Mouse (Mus musculus): ENCODE measurements around the gene Pianp. TPM values are rescaled to one million over a fixed set of nuclear protein-coding genes. Genes with fewer than 3 reads are reported as not detected.

Pianp gene
- polyA plus RNA-seq, 1 experiment from 2014 or later = 1.6 TPM

DNA sequence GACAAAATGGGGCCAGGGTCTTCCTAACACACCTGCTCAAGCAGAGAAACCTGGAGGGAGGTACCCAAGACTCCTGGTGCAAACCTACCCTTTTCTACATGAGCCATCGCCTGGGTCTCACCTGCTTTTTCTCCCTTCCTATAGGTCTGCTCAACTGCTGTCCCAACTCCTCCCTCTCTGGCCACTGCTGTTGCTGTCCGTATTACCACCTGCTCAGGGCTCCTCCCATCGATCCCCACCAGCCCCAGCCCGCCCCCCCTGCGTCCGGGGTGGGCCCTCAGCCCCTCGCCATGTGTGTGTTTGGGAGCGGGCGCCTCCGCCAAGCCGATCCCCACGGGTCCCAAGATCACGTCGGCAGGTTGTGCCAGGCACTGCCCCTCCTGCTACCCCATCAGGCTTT, 2.6 kb downstream of the Pianp start:
- H3K9me3 ChIP-seq (ENCODE audit: control insufficient read depth, low read length) = no peaks in the 10 kb centered on the region
- ATAC-seq (ENCODE audit: low FRiP score) (no peak), DNase-seq (ENCODE audit: low spot score) (no peak)
- no peak overlapping the region for H3K4me3 ChIP-seq (ENCODE audit: low read depth, low read length)
- no peak overlapping the region for H3K27ac ChIP-seq (ENCODE audit: low read depth, low read length)
- H3K9ac ChIP-seq (ENCODE audit: low read depth, low read length) = no peak overlapping the region
- peaks cover 62% of the 10 kb centered on the region for H3K27me3 ChIP-seq (ENCODE audit: control insufficient read depth, insufficient read depth, low read length)
- 34% methylated on average over 14 of the region's 14 CpGs for WGBS
- H3K4me2 ChIP-seq (replicated peaks; ENCODE audit: low read depth, low read length) = no peak overlapping the region
- peaks cover 2% of the 10 kb centered on the region for H3K4me1 ChIP-seq (replicated peaks; ENCODE audit: control insufficient read depth, insufficient read depth, low read length)
- H3K36me3 ChIP-seq (ENCODE audit: control insufficient read depth, insufficient read depth, low read length) = no peaks in the 10 kb centered on the region

DNA sequence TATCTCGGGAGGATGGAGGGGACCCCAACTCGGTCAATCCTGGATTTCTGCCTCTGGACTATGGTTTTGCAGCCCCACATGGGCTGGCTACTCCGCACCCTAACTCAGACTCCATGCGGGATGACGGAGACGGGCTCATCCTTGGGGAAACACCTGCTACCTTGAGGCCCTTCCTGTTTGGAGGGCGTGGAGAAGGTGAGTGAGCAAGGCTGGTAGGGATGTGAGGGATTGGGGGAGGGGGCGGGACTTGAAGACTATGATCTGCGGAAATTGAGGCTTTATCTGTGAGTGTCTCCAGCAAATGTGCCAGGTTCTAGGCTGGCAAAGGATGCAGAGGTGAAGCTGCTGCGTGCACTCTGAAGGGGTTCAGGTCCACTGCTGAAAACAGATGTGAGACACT, 3.1 kb downstream of the Pianp start:
- DNase-seq (ENCODE audit: low spot score) (no peak), ATAC-seq (ENCODE audit: low FRiP score) (no peak)
- peaks cover 2% of the 10 kb centered on the region for H3K4me1 ChIP-seq (replicated peaks; ENCODE audit: control insufficient read depth, insufficient read depth, low read length)
- no peaks in the 10 kb centered on the region for H3K9me3 ChIP-seq (ENCODE audit: control insufficient read depth, low read length)
- H3K4me3 ChIP-seq (ENCODE audit: low read depth, low read length) = no peak overlapping the region
- no peak overlapping the region for H3K9ac ChIP-seq (ENCODE audit: low read depth, low read length)
- H3K36me3 ChIP-seq (ENCODE audit: control insufficient read depth, insufficient read depth, low read length) = no peaks in the 10 kb centered on the region
- no peak overlapping the region for H3K27ac ChIP-seq (ENCODE audit: low read depth, low read length)
- WGBS = 31% methylated on average over 10 of the region's 10 CpGs
- no peak overlapping the region for H3K4me2 ChIP-seq (replicated peaks; ENCODE audit: low read depth, low read length)
- peaks cover 60% of the 10 kb centered on the region for H3K27me3 ChIP-seq (ENCODE audit: control insufficient read depth, insufficient read depth, low read length)

DNA sequence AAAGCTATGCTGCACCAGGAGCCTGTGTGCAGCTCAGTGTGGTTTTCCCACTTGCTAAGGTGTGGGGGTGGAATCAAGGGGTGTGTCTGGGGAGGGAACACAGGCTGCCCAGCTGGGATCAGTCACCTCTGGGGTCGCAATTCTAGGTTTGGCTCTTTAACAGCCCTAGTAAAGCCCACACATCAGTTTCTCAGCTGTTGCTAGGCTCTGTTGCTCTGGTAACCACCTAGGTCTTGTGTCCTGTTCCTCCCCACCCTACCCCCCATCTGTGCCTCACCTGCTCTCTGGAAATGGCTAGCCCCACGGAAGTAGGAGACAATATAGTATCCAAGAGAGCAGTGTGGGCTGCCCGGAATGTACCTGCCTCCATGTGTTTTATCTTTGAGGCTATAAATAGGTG, 7.2 kb downstream of the Pianp start:
- Histone ChIP-seq H3K9me3 (ENCODE audit: control insufficient read depth, low read length) (no peaks in the 10 kb centered on the region), H3K27me3 (ENCODE audit: control insufficient read depth, insufficient read depth, low read length) (peaks cover 26% of the 10 kb centered on the region), H3K4me3 (ENCODE audit: low read depth, low read length) (no peak overlapping the region), H3K36me3 (ENCODE audit: control insufficient read depth, insufficient read depth, low read length) (no peaks in the 10 kb centered on the region), H3K9ac (ENCODE audit: low read depth, low read length) (no peak overlapping the region), H3K4me1 (replicated peaks; ENCODE audit: control insufficient read depth, insufficient read depth, low read length) (no peaks in the 10 kb centered on the region; the same call in 1 of the 2 replicates), H3K27ac (ENCODE audit: low read depth, low read length) (no peak overlapping the region), H3K4me2 (replicated peaks; ENCODE audit: low read depth, low read length) (no peak overlapping the region)
- 48% methylated on average over 3 of the region's 3 CpGs for WGBS
- no peak for DNase-seq (ENCODE audit: low spot score)
- no peak for ATAC-seq (ENCODE audit: low FRiP score)

DNA sequence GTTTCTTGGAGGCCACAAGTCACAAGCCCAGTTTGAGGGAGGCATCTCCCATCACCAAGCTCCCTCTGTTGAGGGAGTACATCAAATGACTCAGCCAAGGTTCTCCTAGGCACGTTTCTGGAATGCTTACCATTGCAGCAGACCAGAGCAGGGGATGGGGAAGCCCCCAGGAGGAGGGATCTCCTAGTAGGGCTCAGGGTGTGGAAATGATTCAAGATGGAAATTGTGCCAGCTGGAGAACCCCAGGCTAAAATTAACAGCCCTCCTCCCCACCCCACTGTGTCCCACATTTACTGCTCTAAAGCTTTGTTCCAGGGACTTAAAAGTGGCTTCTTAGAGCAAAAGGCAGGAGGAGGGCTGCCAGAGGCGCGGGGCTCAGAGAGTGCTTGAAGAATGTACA, 8.6 kb downstream of the Pianp start:
- Histone ChIP-seq H3K4me2 (replicated peaks; ENCODE audit: low read depth, low read length) (no peak overlapping the region), H3K36me3 (ENCODE audit: control insufficient read depth, insufficient read depth, low read length) (no peaks in the 10 kb centered on the region), H3K27me3 (ENCODE audit: control insufficient read depth, insufficient read depth, low read length) (peaks cover 14% of the 10 kb centered on the region), H3K27ac (ENCODE audit: low read depth, low read length) (no peak overlapping the region), H3K4me3 (ENCODE audit: low read depth, low read length) (no peak overlapping the region), H3K9ac (ENCODE audit: low read depth, low read length) (no peak overlapping the region), H3K9me3 (ENCODE audit: control insufficient read depth, low read length) (no peaks in the 10 kb centered on the region), H3K4me1 (replicated peaks; ENCODE audit: control insufficient read depth, insufficient read depth, low read length) (no peaks in the 10 kb centered on the region; the same call in 1 of the 2 replicates)
- ATAC-seq (ENCODE audit: low FRiP score) (no peak), DNase-seq (ENCODE audit: low spot score) (no peak)
- WGBS = 37% methylated on average over 3 of the region's 3 CpGs

DNA sequence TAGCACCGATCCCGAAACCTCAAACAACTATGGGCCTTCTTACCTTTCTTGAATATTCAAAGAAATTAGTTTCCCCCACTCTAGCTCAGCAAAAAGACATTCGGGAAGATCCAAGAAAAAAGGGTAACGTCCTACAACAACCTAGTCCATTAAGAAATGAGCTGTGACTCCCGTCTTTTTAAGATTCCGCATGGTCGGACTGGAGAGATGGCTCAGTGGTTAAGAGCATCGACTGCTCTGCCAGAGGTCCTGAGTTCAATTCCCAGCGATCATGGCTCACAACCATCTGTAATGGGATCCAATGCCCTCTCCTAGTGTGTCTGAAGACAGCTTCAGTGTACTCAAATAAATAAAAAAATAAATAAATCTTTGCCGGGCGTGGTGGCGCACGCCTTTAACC, 11.6 kb downstream of the Pianp start:
- Histone ChIP-seq H3K9ac (ENCODE audit: low read depth, low read length) (peak overlapping the region; percentile 75), H3K36me3 (ENCODE audit: control insufficient read depth, insufficient read depth, low read length) (no peaks in the 10 kb centered on the region; the same call in 1 of the 2 replicates), H3K4me1 (replicated peaks; ENCODE audit: control insufficient read depth, insufficient read depth, low read length) (0 out of 2 replicates have a peak, but pooled peaks cover 2% of the 10 kb centered on the region), H3K27ac (ENCODE audit: low read depth, low read length) (peak overlapping the region; percentile 98), H3K4me2 (replicated peaks; ENCODE audit: low read depth, low read length) (peak overlapping the region; percentile 44), H3K4me3 (ENCODE audit: low read depth, low read length) (peak overlapping the region; percentile 85), H3K27me3 (ENCODE audit: control insufficient read depth, insufficient read depth, low read length) (no peaks in the 10 kb centered on the region), H3K9me3 (ENCODE audit: control insufficient read depth, low read length) (no peaks in the 10 kb centered on the region)
- DNase-seq (ENCODE audit: low spot score) (peak; percentile 23), ATAC-seq (ENCODE audit: low FRiP score) (peak; percentile 0; the same call in 1 of the 2 replicates)
- 45% methylated on average over 13 of the region's 13 CpGs for WGBS

DNA sequence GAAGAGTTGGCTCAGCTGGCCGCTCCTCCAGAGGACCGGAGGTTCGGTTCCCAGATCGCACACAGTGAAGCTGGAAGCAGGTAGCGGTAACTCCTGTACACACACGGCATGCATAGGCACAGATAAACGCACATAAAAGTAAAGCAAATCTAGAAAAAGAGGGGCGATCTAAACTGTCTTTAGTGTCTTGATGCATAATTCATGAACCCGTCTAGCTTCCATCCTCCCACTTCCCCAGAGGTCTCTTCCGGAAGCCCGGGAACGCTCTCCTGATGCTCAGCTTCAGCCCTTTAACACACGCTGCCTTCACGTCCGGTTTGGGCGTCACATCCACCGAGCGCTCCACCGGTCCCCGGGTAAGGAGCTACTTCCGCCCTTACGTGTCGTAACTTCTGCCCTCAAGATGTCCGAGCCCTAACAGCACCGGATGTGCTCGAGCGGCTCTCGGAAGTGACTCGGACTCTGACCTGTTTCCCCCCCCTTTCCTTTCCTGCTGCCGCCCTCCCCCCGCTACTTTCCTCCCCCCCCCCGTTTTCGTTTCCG, 12.2 kb downstream of the Pianp start:
- Histone ChIP-seq H3K4me1 (replicated peaks; ENCODE audit: control insufficient read depth, insufficient read depth, low read length) (0 out of 2 replicates have a peak, but pooled peaks cover 2% of the 10 kb centered on the region), H3K4me2 (replicated peaks; ENCODE audit: low read depth, low read length) (peak overlapping the region; percentile 72), H3K36me3 (ENCODE audit: control insufficient read depth, insufficient read depth, low read length) (no peaks in the 10 kb centered on the region; the same call in 1 of the 2 replicates), H3K27ac (ENCODE audit: low read depth, low read length) (peak overlapping the region; percentile 98), H3K9ac (ENCODE audit: low read depth, low read length) (peak overlapping the region; percentile 96), H3K9me3 (ENCODE audit: control insufficient read depth, low read length) (no peaks in the 10 kb centered on the region), H3K27me3 (ENCODE audit: control insufficient read depth, insufficient read depth, low read length) (no peaks in the 10 kb centered on the region), H3K4me3 (ENCODE audit: low read depth, low read length) (peak overlapping the region; percentile 85)
- WGBS = under 1% methylated on average over 32 of the region's 34 CpGs
- ATAC-seq (ENCODE audit: low FRiP score) = peak; percentile 97
- DNase-seq (ENCODE audit: low spot score) = peak; percentile 97

DNA sequence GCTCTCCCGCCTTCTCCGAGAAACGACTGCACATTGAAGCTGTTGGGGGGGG, 12.5 kb downstream of the Pianp start, which contains the start of gene Zfp384:
TSS of gene Zfp384 (plus strand) at position 17 of the 52 bp plus-strand sequence.
- Histone ChIP-seq H3K4me2 (replicated peaks; ENCODE audit: low read depth, low read length) (peak within 1 kb of the TSS; percentile 72), H3K27ac (ENCODE audit: low read depth, low read length) (peak within 1 kb of the TSS; percentile 98), H3K9ac (ENCODE audit: low read depth, low read length) (peak within 1 kb of the TSS; percentile 96), H3K4me3 (ENCODE audit: low read depth, low read length) (peak within 1 kb of the TSS; percentile 85), H3K36me3 (ENCODE audit: control insufficient read depth, insufficient read depth, low read length) (no peaks in the 10 kb centered on the region; the same call in 1 of the 2 replicates), H3K27me3 (ENCODE audit: control insufficient read depth, insufficient read depth, low read length) (no peaks in the 10 kb centered on the region), H3K4me1 (replicated peaks; ENCODE audit: control insufficient read depth, insufficient read depth, low read length) (0 out of 2 replicates have a peak, but pooled peaks cover 2% of the 10 kb centered on the region), H3K9me3 (ENCODE audit: control insufficient read depth, low read length) (no peaks in the 10 kb centered on the region)
- DNase-seq (ENCODE audit: low spot score) (no peak), ATAC-seq (ENCODE audit: low FRiP score) (no peak)
- WGBS = 0% methylated on average over 2 of the region's 3 CpGs

DNA sequence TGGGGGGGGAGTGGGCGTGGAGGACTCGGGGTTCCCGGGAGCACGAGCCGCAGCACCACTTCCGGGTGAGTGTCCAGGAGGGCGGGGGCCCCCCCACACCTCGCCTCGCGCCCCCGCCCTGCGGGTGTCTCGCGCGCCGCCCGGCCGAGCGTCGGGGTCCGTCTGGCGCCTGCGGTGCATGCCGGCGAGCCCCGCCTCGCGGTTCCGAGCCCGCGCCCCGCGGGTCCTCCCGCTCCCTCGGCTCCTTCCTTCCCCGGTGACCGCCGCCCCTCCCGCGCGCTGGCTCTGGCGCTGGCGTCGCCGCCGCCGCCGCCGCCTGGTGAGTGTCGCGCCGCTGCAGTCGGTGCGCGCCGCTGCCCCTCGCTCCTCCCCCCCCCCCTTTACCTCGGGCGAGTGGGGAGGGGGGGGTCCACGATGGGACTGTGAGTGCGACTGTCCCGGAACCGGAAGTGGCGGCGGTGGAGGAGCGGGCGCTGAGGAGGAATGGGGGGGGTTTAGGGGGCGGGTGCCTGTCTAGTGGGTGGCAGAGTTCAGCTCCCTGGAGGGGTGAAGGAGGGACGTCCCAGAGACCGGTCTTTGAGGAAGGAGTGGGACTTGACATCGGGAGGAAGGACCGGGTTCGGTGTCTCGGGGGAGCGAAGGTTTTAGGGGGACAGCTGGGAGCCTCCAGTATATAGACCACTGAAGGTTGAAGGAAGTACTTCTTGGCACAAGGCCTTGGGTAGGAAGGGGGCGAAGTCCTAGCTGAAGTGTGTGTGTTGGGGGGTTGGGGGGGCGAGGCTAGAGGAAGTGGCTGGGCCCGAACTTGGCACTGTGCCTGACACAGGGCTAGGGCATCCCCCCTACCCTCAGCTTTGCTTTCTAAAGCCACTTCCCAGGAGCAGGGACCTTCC, 12.9 kb downstream of the Pianp start:
- Histone ChIP-seq H3K9me3 (ENCODE audit: control insufficient read depth, low read length) (no peaks in the 10 kb centered on the region), H3K27ac (ENCODE audit: low read depth, low read length) (peak overlapping the region; percentile 98), H3K4me3 (ENCODE audit: low read depth, low read length) (peak overlapping the region; percentile 85), H3K27me3 (ENCODE audit: control insufficient read depth, insufficient read depth, low read length) (no peaks in the 10 kb centered on the region), H3K36me3 (ENCODE audit: control insufficient read depth, insufficient read depth, low read length) (no peaks in the 10 kb centered on the region; the same call in 1 of the 2 replicates), H3K4me1 (replicated peaks; ENCODE audit: control insufficient read depth, insufficient read depth, low read length) (0 out of 2 replicates have a peak, but pooled peaks cover 2% of the 10 kb centered on the region), H3K4me2 (replicated peaks; ENCODE audit: low read depth, low read length) (peak overlapping the region; percentile 72), H3K9ac (ENCODE audit: low read depth, low read length) (peak overlapping the region; percentile 96)
- DNase-seq (ENCODE audit: low spot score) = peak; percentile 86
- 2% methylated on average over 17 of the region's 78 CpGs for WGBS
- peak; percentile 87 for ATAC-seq (ENCODE audit: low FRiP score)

DNA sequence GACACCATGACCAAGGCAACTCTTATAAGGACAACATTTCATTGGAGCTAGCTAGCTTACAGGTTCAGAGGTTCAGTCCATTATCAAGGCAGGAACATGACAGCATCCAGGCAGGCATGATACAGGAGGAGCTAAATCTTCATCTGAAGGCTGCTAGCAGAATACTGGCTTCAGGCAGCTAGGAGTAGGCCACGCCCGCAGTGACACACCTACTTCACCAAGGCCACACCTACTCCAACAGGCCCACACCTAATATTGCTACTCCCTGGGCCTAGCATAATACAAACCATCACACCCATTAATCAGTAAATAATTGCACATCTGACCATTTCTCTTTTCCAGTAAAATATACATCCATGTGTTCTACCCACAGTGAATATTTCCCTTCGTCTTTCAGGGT, 21.2 kb downstream of the Pianp start:
- no peaks in the 10 kb centered on the region for H3K36me3 ChIP-seq (ENCODE audit: control insufficient read depth, insufficient read depth, low read length)
- 97% methylated on average over 3 of the region's 3 CpGs for WGBS

More for the DNA sequence above, 21.2 kb downstream of the Pianp start:
- DNase-seq (ENCODE audit: low spot score) (no peak), ATAC-seq (ENCODE audit: low FRiP score) (no peak)
- Histone ChIP-seq H3K4me2 (replicated peaks; ENCODE audit: low read depth, low read length) (no peak overlapping the region), H3K9ac (ENCODE audit: low read depth, low read length) (no peak overlapping the region), H3K27me3 (ENCODE audit: control insufficient read depth, insufficient read depth, low read length) (no peaks in the 10 kb centered on the region), H3K4me3 (ENCODE audit: low read depth, low read length) (no peak overlapping the region), H3K27ac (ENCODE audit: low read depth, low read length) (no peak overlapping the region), H3K4me1 (replicated peaks; ENCODE audit: control insufficient read depth, insufficient read depth, low read length) (no peaks in the 10 kb centered on the region), H3K9me3 (ENCODE audit: control insufficient read depth, low read length) (no peaks in the 10 kb centered on the region)
